In the genomic region with DNA sequence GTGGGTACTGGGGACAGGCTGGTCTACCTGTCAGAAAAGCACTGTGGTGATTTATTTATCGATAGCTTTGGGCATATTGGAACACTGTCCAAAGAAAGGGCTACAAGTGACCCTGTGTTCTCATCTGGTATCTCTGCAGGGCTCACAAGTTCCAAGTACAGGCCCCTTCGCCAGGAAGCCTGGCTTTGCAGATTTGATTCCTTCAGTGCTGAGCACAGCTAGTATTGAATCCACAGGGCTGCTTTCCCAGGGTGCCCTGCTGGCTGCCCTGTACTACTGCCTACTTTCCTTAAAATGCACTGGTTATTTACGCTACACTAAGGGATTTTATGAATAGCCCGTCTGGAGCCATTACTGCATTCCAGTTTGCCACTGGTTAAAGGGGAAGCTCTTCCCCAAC, we compare ENCODE assay signal across 21 mouse cellular contexts. TPM values are rescaled to one million over a fixed set of nuclear protein-coding genes. Genes with fewer than 3 reads are reported as not detected.
DNase-seq lines count a peak whose midpoint lies in the region; ATAC-seq and TF ChIP-seq lines count a peak whose summit lies in the region.
"Had no signal": no experiment of that assay in that cellular context is flagged by ENCODE, and none has a peak within 500 bp of the region (broad histone marks: within the 10 kb centered on the region; RNA-seq: fewer than 3 reads in every experiment).

No protein-coding gene starts in this region.

- H3K27me3 ChIP-seq in heart, embryonic 15.5 days: no peaks in the 10 kb centered on the region
- no peaks in the 10 kb centered on the region for H3K27me3 ChIP-seq in liver, embryonic 12.5 days (replicated peaks)
- no peaks in the 10 kb centered on the region for H3K27me3 ChIP-seq in liver, embryonic 11.5 days (replicated peaks; ENCODE audit: control insufficient read depth, insufficient read depth, low read length)
- H3K27me3 ChIP-seq: forebrain, embryonic 13.5 days; limb, embryonic 15.5 days had no signal

- no peak overlapping the region for H3K4me2 ChIP-seq in heart, embryonic 15.5 days
- no peak overlapping the region for H3K4me2 ChIP-seq in liver, embryonic 12.5 days
- H3K4me2 ChIP-seq in liver, embryonic 11.5 days: no peak overlapping the region
- H3K4me2 ChIP-seq: forebrain, embryonic 13.5 days; hindbrain, embryonic 14.5 days; limb, embryonic 15.5 days had no signal

- peaks cover 28% of the 10 kb centered on the region for H3K4me1 ChIP-seq in heart, embryonic 15.5 days (replicated peaks)
- peaks cover 14% of the 10 kb centered on the region; the same call in 1 of the 2 replicates for H3K4me1 ChIP-seq in liver, embryonic 12.5 days
- H3K4me1 ChIP-seq in liver, embryonic 11.5 days (replicated peaks; ENCODE audit: control insufficient read depth, insufficient read depth, low read length): peaks cover 8% of the 10 kb centered on the region
- H3K4me1 ChIP-seq: forebrain, embryonic 13.5 days; limb, embryonic 15.5 days had no signal

- H3K36me3 ChIP-seq in heart, embryonic 15.5 days: peaks cover 98% of the 10 kb centered on the region
- H3K36me3 ChIP-seq in liver, embryonic 12.5 days: peaks cover 98% of the 10 kb centered on the region
- H3K36me3 ChIP-seq in liver, embryonic 11.5 days (ENCODE audit: control insufficient read depth, insufficient read depth, low read length): peaks cover 75% of the 10 kb centered on the region
- H3K36me3 ChIP-seq in macrophage (ENCODE audit: inconsistent target): peaks cover 56% of the 10 kb centered on the region

- H3K9ac ChIP-seq in heart, embryonic 15.5 days: no peak overlapping the region
- H3K9ac ChIP-seq in liver, embryonic 12.5 days: no peak overlapping the region
- no peak overlapping the region for H3K9ac ChIP-seq in liver, embryonic 11.5 days (ENCODE audit: low read depth, low read length)
- H3K9ac ChIP-seq: forebrain, embryonic 13.5 days; hindbrain, embryonic 14.5 days; limb, embryonic 15.5 days had no signal

- peak overlapping the region; percentile 58 for H3K27ac ChIP-seq in gastrocnemius, adult 2 months
- peak overlapping the region; percentile 15; the same call in 1 of the 2 replicates for H3K27ac ChIP-seq in heart, embryonic 15.5 days
- H3K27ac ChIP-seq in liver, embryonic 12.5 days: peak overlapping the region; percentile 51; the same call in 1 of the 2 replicates
- no peak overlapping the region for H3K27ac ChIP-seq in liver, embryonic 11.5 days (ENCODE audit: low read depth, low read length)
- H3K27ac ChIP-seq in macrophage: peak overlapping the region; percentile 100
- H3K27ac ChIP-seq: forebrain, embryonic 13.5 days; hindbrain, embryonic 14.5 days; left cerebral cortex, adult 2 months had no signal

- TF ChIP-seq CTCF in gastrocnemius, adult 2 months (IDR thresholded peaks at IDR 0.05): no peak

- 76% methylated on average over 4 of the region's 4 CpGs for WGBS in heart, embryonic 15.5 days
- 83% methylated on average over 4 of the region's 4 CpGs for WGBS in liver, embryonic 12.5 days (ENCODE audit: insufficient replicate concordance)
- 91% methylated on average over 4 of the region's 4 CpGs for WGBS in liver, embryonic 11.5 days
- 77% methylated on average over 4 of the region's 4 CpGs for WGBS in macrophage (ENCODE audit: missing documents)

- H3K79me2 ChIP-seq in macrophage (ENCODE audit: inconsistent target): peaks cover 73% of the 10 kb centered on the region

- H3K4me3 ChIP-seq in gastrocnemius, adult 2 months: no peak overlapping the region
- H3K4me3 ChIP-seq in heart, embryonic 15.5 days: no peak overlapping the region
- H3K4me3 ChIP-seq in liver, embryonic 12.5 days: no peak overlapping the region
- H3K4me3 ChIP-seq in liver, embryonic 11.5 days (ENCODE audit: low read depth, low read length): no peak overlapping the region
- no peak overlapping the region for H3K4me3 ChIP-seq in macrophage (ENCODE audit: inconsistent target)
- H3K4me3 ChIP-seq: forebrain, embryonic 13.5 days; left cerebral cortex, adult 2 months; limb, embryonic 15.5 days had no signal

- no peak for ATAC-seq in heart, embryonic 15.5 days (replicated peaks; ENCODE audit: insufficient number of reproducible peaks, insufficient read depth, low FRiP score, low read depth)
- no peak for ATAC-seq in liver, embryonic 12.5 days
- ATAC-seq in liver, embryonic 11.5 days (replicated peaks; ENCODE audit: low FRiP score): no peak
- ATAC-seq: activated CD4-positive, CD25-positive, alpha-beta regulatory T cell, adult 4 months; forebrain, embryonic 13.5 days; inflammation-experienced regulatory T-cells, adult 6 months had no signal

- no peaks in the 10 kb centered on the region for H3K9me3 ChIP-seq in heart, embryonic 15.5 days (replicated peaks)
- H3K9me3 ChIP-seq in liver, embryonic 12.5 days (replicated peaks): no peaks in the 10 kb centered on the region
- H3K9me3 ChIP-seq in liver, embryonic 11.5 days (ENCODE audit: control insufficient read depth, low read length): no peaks in the 10 kb centered on the region
- H3K9me3 ChIP-seq: forebrain, embryonic 13.5 days; limb, embryonic 15.5 days had no signal

- DNase-seq in gastrocnemius, adult 2 months: peak; percentile 52
- DNase-seq in gastrocnemius, postnatal 36 days: no peak
- DNase-seq in heart, postnatal 25 days (ENCODE audit: low spot score): no peak
- DNase-seq in liver, embryonic 11.5 days (ENCODE audit: low spot score): no peak
- no peak for DNase-seq in urinary bladder, postnatal 4 days (ENCODE audit: low spot score in 2 of 2)
- DNase-seq: adrenal gland, postnatal 10 days; cerebellum, adult 8-10 months; kidney, postnatal 4 days; midbrain, embryonic 14.5 days; thymus, adult 18-20 months; thymus, postnatal 4 days had no signal

- intact Hi-C loops in gastrocnemius, adult 2 months (cut with DNase I): no loop called here
- intact Hi-C loops in gastrocnemius, postnatal 36 days (cut with DNase I): no loop called here
- intact Hi-C loops in heart, postnatal 25 days (cut with DNase I): no loop called here

RNA-seq across cellular contexts. Expression of gene Stab1, which starts 13.1 kb away (rescaled TPM):
- total RNA-seq in gastrocnemius, adult 2 months (2021): 10 to 100 TPM; 14.0 to 16.5 TPM
- total RNA-seq in gastrocnemius, postnatal 36 days (2021): 10 to 100 TPM; 15.6 to 17.7 TPM
- polyA plus RNA-seq in heart, embryonic 15.5 days (2015; fragmentation: Nextera tagmentation; extraction: Ambion mirVana): 43.7 and 46.8 TPM in 2 replicates
- total RNA-seq in heart, postnatal 25 days (2021): 10 to 100 TPM; 76.4 to 76.8 TPM
- 27.4 and 28.0 TPM in 2 replicates for polyA plus RNA-seq in liver, embryonic 12.5 days (2016; fragmentation: Nextera tagmentation; extraction: Ambion mirVana)
- polyA plus RNA-seq in liver, embryonic 11.5 days (2014; fragmentation: Nextera tagmentation; extraction: Ambion mirVana): 25.3 and 39.9 TPM in 2 replicates
- 1,000 to 10,000 TPM in 23 of 26 experiments, 100 to 1,000 TPM in 3; 175 to 4,782 (median 2,271) TPM for total RNA-seq in macrophage (2018; cell fraction: chromatin; rRNA removed)
- total RNA-seq in macrophage (2018; cell fraction: cytosol; rRNA removed): 100 to 1,000 TPM in 25 of 26 experiments, 10 to 100 TPM in 1; 91.4 to 838 (median 312) TPM
- 1,000 to 10,000 TPM in 14 of 26 experiments, 100 to 1,000 TPM in 12; 325 to 5,560 (median 1,024) TPM for total RNA-seq in macrophage (2018; cell fraction: nucleus; rRNA removed)
- 241 to 829 TPM (median 623 TPM) in 3 replicates for polyA plus RNA-seq in macrophage (2018)

RNA-seq across cellular contexts. Expression of gene Tnnc1, which starts 26.6 kb away (rescaled TPM):
- total RNA-seq in gastrocnemius, adult 2 months (2021): 1,000 to 10,000 TPM in 1 of 2 experiments, 100 to 1,000 TPM in 1; 386 to 1,185 TPM
- 100 to 1,000 TPM; 121 to 774 TPM for total RNA-seq in gastrocnemius, postnatal 36 days (2021)
- 3,799 and 4,649 TPM in 2 replicates for polyA plus RNA-seq in heart, embryonic 15.5 days (2015; fragmentation: Nextera tagmentation; extraction: Ambion mirVana)
- 1,000 to 10,000 TPM; 5,169 to 5,647 TPM for total RNA-seq in heart, postnatal 25 days (2021)
- 10.8 and 11.5 TPM in 2 replicates for polyA plus RNA-seq in liver, embryonic 12.5 days (2016; fragmentation: Nextera tagmentation; extraction: Ambion mirVana)
- 17.6 and 39.0 TPM in 2 replicates for polyA plus RNA-seq in liver, embryonic 11.5 days (2014; fragmentation: Nextera tagmentation; extraction: Ambion mirVana)
- total RNA-seq in macrophage (2018; cell fraction: chromatin; rRNA removed): 10 to 100 TPM in 1 of 26 experiments, 1 to 10 TPM in 25; 1.2 to 10.1 (median 6.3) TPM
- total RNA-seq in macrophage (2018; cell fraction: cytosol; rRNA removed): 1 to 10 TPM in 24 of 26 experiments, under 1 TPM in 2; 0.89 to 3.3 (median 1.7) TPM
- total RNA-seq in macrophage (2018; cell fraction: nucleus; rRNA removed): 10 to 100 TPM in 1 of 26 experiments, 1 to 10 TPM in 23, not detected in 2; 1.5 to 12.4 (median 3.9) TPM
- 0.50 to 1.8 TPM (median 0.95 TPM) in 3 replicates for polyA plus RNA-seq in macrophage (2018)
- polyA plus RNA-seq: activated CD4-positive, CD25-positive, alpha-beta regulatory T cell, adult 4 months; inflammation-experienced regulatory T-cells, adult 6 months had no signal

RNA-seq across cellular contexts. Expression of gene Nisch, which starts 35.2 kb away (rescaled TPM):
- 10 to 100 TPM; 60.8 to 70.3 TPM for total RNA-seq in gastrocnemius, adult 2 months (2021)
- total RNA-seq in gastrocnemius, postnatal 36 days (2021): 10 to 100 TPM; 54.4 to 63.2 TPM
- 287 and 381 TPM in 2 replicates for polyA plus RNA-seq in heart, embryonic 15.5 days (2015; fragmentation: Nextera tagmentation; extraction: Ambion mirVana)
- 100 to 1,000 TPM; 145 to 148 TPM for total RNA-seq in heart, postnatal 25 days (2021)
- 145 and 151 TPM in 2 replicates for polyA plus RNA-seq in liver, embryonic 12.5 days (2016; fragmentation: Nextera tagmentation; extraction: Ambion mirVana)
- 228 and 245 TPM in 2 replicates for polyA plus RNA-seq in liver, embryonic 11.5 days (2014; fragmentation: Nextera tagmentation; extraction: Ambion mirVana)
- total RNA-seq in macrophage (2018; cell fraction: chromatin; rRNA removed): 1,000 to 10,000 TPM in 24 of 26 experiments, 100 to 1,000 TPM in 2; 665 to 2,090 (median 1,583) TPM
- total RNA-seq in macrophage (2018; cell fraction: cytosol; rRNA removed): 100 to 1,000 TPM; 112 to 253 (median 171) TPM
- 1,000 to 10,000 TPM in 7 of 26 experiments, 100 to 1,000 TPM in 19; 420 to 1,439 (median 890) TPM for total RNA-seq in macrophage (2018; cell fraction: nucleus; rRNA removed)
- 163 to 251 TPM (median 201 TPM) in 3 replicates for polyA plus RNA-seq in macrophage (2018)

RNA-seq across cellular contexts. Expression of gene Sema3g, which starts 36.1 kb away (rescaled TPM):
- 1 to 10 TPM; 7.0 to 8.3 TPM for total RNA-seq in gastrocnemius, adult 2 months (2021)
- total RNA-seq in gastrocnemius, postnatal 36 days (2021): 1 to 10 TPM; 6.0 to 8.1 TPM
- polyA plus RNA-seq in heart, embryonic 15.5 days (2015; fragmentation: Nextera tagmentation; extraction: Ambion mirVana): 0.60 and 0.83 TPM in 2 replicates
- total RNA-seq in heart, postnatal 25 days (2021): 10 to 100 TPM; 12.4 to 16.1 TPM
- polyA plus RNA-seq in liver, embryonic 12.5 days (2016; fragmentation: Nextera tagmentation; extraction: Ambion mirVana): 0.04 and 0.18 TPM in 2 replicates
- 0.10 TPM in 1 of 2 replicates, not detected in the other for polyA plus RNA-seq in liver, embryonic 11.5 days (2014; fragmentation: Nextera tagmentation; extraction: Ambion mirVana)
- total RNA-seq in macrophage (2018; cell fraction: chromatin; rRNA removed): 1 to 10 TPM in 3 of 26 experiments, under 1 TPM in 12, not detected in 11; 0.16 to 1.7 (median 0.55) TPM
- total RNA-seq in macrophage (2018; cell fraction: cytosol; rRNA removed): under 1 TPM in 18 of 26 experiments, not detected in 8; 0.04 to 0.38 (median 0.11) TPM
- 1 to 10 TPM in 1 of 26 experiments, under 1 TPM in 18, not detected in 7; 0.22 to 1.3 (median 0.37) TPM for total RNA-seq in macrophage (2018; cell fraction: nucleus; rRNA removed)
- polyA plus RNA-seq in macrophage (2018): not detected in 3 replicates
- total RNA-seq: megakaryocyte-erythroid progenitor cell, adult 5-6 weeks had no signal
- polyA plus RNA-seq: activated CD4-positive, CD25-positive, alpha-beta regulatory T cell, adult 4 months; inflammation-experienced regulatory T-cells, adult 6 months had no signal

RNA-seq across cellular contexts. Expression of gene Nt5dc2, which starts 50.7 kb away (rescaled TPM):
- 1 to 10 TPM; 1.2 to 1.7 TPM for total RNA-seq in gastrocnemius, adult 2 months (2021)
- total RNA-seq in gastrocnemius, postnatal 36 days (2021): 1 to 10 TPM; 2.2 to 2.4 TPM
- polyA plus RNA-seq in heart, embryonic 15.5 days (2015; fragmentation: Nextera tagmentation; extraction: Ambion mirVana): 278 and 339 TPM in 2 replicates
- total RNA-seq in heart, postnatal 25 days (2021): 10 to 100 TPM; 18.2 to 22.6 TPM
- polyA plus RNA-seq in liver, embryonic 12.5 days (2016; fragmentation: Nextera tagmentation; extraction: Ambion mirVana): 298 and 306 TPM in 2 replicates
- 401 and 406 TPM in 2 replicates for polyA plus RNA-seq in liver, embryonic 11.5 days (2014; fragmentation: Nextera tagmentation; extraction: Ambion mirVana)
- total RNA-seq in macrophage (2018; cell fraction: chromatin; rRNA removed): 10 to 100 TPM in 11 of 26 experiments, 1 to 10 TPM in 15; 1.8 to 37.0 (median 8.3) TPM
- total RNA-seq in macrophage (2018; cell fraction: cytosol; rRNA removed): 100 to 1,000 TPM in 5 of 26 experiments, 10 to 100 TPM in 21; 25.4 to 119 (median 52.7) TPM
- total RNA-seq in macrophage (2018; cell fraction: nucleus; rRNA removed): 10 to 100 TPM in 21 of 26 experiments, 1 to 10 TPM in 5; 6.5 to 49.6 (median 15.5) TPM
- polyA plus RNA-seq in macrophage (2018): 64.0 to 97.6 TPM (median 77.4 TPM) in 3 replicates
- polyA plus RNA-seq: activated CD4-positive, CD25-positive, alpha-beta regulatory T cell, adult 4 months; inflammation-experienced regulatory T-cells, adult 6 months had no signal

Comparison
In these comparisons a context has a peak if more than half of its experiments do, and no peak if none do; other contexts are left out.
1. RNA of gene Tnnc1, which starts 26.6 kb away (polyA plus RNA-seq): 3,799 to 4,649 TPM in heart, embryonic 15.5 days; 17.6 to 39.0 TPM in liver, embryonic 11.5 days, 10.8 to 11.5 TPM in liver, embryonic 12.5 days and 0.50 to 1.8 TPM in macrophage; every median in the first group is over 10 times any median in the second.